Mouse (Mus musculus) neural tube, embryonic 13.5 days (tissue): ENCODE results near the gene Slc9a6. TPM values are rescaled to one million over a fixed set of nuclear protein-coding genes. Genes with fewer than 3 reads are reported as not detected.
A peak's percentile ranks its signal among the peaks of the same experiment; 100 is the strongest.

Experiments
- ATAC-seq: fragments of 200-750 bp; cut with Nextera tagmentation; 2 replicates; pipeline ENCODE4 v1.8.0; 2017; ENCODE audit warnings: low read depth, mild to moderate bottlenecking, moderate TSS enrichment, moderate library complexity
- H3K27ac ChIP-seq: fragments of 300-500 bp; sonication (generic); replicated peaks from 2 replicates; pipeline ENCODE4 v1.5.1; 2015; ENCODE audit warnings: moderate library complexity, mild to moderate bottlenecking, inconsistent platforms
- H3K27me3 ChIP-seq: fragments of 300-500 bp; sonication (generic); 2 replicates; pipeline ENCODE4 v1.6.1; 2015; ENCODE audit warnings: mild to moderate bottlenecking, inconsistent platforms
- H3K36me3 ChIP-seq: fragments of 300-500 bp; sonication (generic); 2 replicates; pipeline ENCODE4 v1.6.1; 2015; ENCODE audit warnings: mild to moderate bottlenecking, inconsistent platforms
- H3K4me1 ChIP-seq: fragments of 300-500 bp; sonication (generic); replicated peaks from 2 replicates; pipeline ENCODE4 v1.6.1; 2015; ENCODE audit warnings: inconsistent platforms
- H3K4me2 ChIP-seq: fragments of 300-500 bp; sonication (generic); 2 replicates; pipeline ENCODE4 v1.6.1; 2015; ENCODE audit warnings: inconsistent platforms, mild to moderate bottlenecking, moderate library complexity
- H3K4me3 ChIP-seq: fragments of 300-500 bp; sonication (generic); 2 replicates; pipeline ENCODE4 v1.5.1; 2015; ENCODE audit warnings: mild to moderate bottlenecking, inconsistent platforms
- H3K9ac ChIP-seq: fragments of 300-500 bp; sonication (generic); 2 replicates; pipeline ENCODE4 v1.6.1; 2015; ENCODE audit warnings: moderate library complexity, mild to moderate bottlenecking, inconsistent platforms
- H3K9me3 ChIP-seq: fragments of 300-500 bp; sonication (generic); 2 replicates; pipeline ENCODE4 v1.6.1; 2016; ENCODE audit warnings: inconsistent platforms
- WGBS: fragments of 180-500 bp; shearing (Covaris S2); methylation state at CpG from one replicate; pipeline ENCODE4 v1.1.7; 2015; 5-methylcytosine and 5-hydroxymethylcytosine counted together
- polyA plus RNA-seq: library from polyadenylated mRNA; unstranded; fragments of >200 nt; fragmentation: Nextera tagmentation; extraction: Ambion mirVana; gene quantifications from 2 replicates; pipeline ENCODE4 v1.2.1, GENCODE M21; 2015

The Slc9a6 gene
- polyA plus RNA-seq: 41.3 and 49.0 TPM in 2 replicates

GRCm38 (mm10) chrX:56609623-56610317, at the start of gene Slc9a6:
Gene Slc9a6, plus strand, starts transcription at chrX:56609757.
- H3K9ac ChIP-seq: peak within 1 kb of the TSS; percentile 75
- H3K4me3 ChIP-seq: peak within 1 kb of the TSS; percentile 48
- peaks cover 16% of the 10 kb centered on the region for H3K4me1 ChIP-seq
- H3K36me3 ChIP-seq: no peaks in the 10 kb centered on the region
- H3K27me3 ChIP-seq: no peaks in the 10 kb centered on the region
- ATAC-seq: peak; percentile 98
- H3K4me2 ChIP-seq: peak within 1 kb of the TSS; percentile 59
- no peaks in the 10 kb centered on the region for H3K9me3 ChIP-seq
- 12% methylated on average over 34 of the region's 50 CpGs for WGBS
- peak within 1 kb of the TSS; percentile 86 for H3K27ac ChIP-seq

- Histone ChIP-seq H3K27ac (no peak overlapping the region), H3K27me3 (no peaks in the 10 kb centered on the region), H3K36me3 (no peaks in the 10 kb centered on the region), H3K4me3 (no peak overlapping the region), H3K4me2 (no peak overlapping the region), H3K4me1 (no peaks in the 10 kb centered on the region), H3K9me3 (no peaks in the 10 kb centered on the region), H3K9ac (no peak overlapping the region)
- 22% methylated on average over 6 of the region's 6 CpGs for WGBS
- ATAC-seq: no peak
Measured at GRCm38 (mm10) chrX:56572465-56572864, 37.1 kb upstream of the Slc9a6 start.

- H3K36me3 ChIP-seq: no peaks in the 10 kb centered on the region
- H3K4me1 ChIP-seq: no peaks in the 10 kb centered on the region
- H3K27me3 ChIP-seq: no peaks in the 10 kb centered on the region
- ATAC-seq: no peak
- H3K27ac ChIP-seq: no peak overlapping the region
- no peak overlapping the region for H3K4me3 ChIP-seq
- WGBS: 74% methylated on average over 2 of the region's 2 CpGs
- H3K4me2 ChIP-seq: no peak overlapping the region
- H3K9ac ChIP-seq: no peak overlapping the region
- H3K9me3 ChIP-seq: no peaks in the 10 kb centered on the region
Measured at GRCm38 (mm10) chrX:56578200-56578599, 31.4 kb upstream of the Slc9a6 start.

DNA sequence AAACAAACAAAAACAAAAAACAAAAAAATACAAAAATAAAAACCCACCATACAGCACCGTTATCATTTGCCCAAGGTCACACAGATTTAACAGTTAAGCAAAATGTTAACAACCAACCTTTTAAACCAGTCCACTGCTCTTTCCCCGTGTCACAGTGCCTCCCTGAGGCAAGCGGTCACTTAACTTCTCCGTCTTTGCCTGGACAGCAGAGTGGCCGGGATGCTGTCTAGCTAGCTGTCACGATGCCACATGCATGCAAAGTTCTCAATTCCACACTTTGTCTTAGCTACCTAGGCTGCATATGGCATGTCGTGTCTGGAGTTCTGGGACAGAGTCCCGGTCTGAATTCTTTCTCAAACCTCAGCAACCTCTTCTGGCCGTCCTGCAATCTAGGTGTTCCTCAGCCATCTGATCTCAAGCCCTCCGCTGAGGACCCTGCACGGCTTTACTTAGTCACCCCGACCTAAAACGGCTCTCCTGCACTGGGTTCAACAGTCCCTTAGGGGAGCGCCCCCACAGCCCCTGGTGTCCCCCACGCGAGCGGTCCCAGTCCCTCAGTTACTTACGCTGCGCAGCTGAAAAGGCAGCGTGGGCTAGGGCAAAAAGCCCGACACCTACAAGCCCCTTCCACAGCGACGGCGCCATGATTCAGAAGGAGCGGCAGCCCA, 12.2 kb upstream of the Slc9a6 start:
- Histone ChIP-seq H3K4me1 (peaks cover 12% of the 10 kb centered on the region), H3K9me3 (no peaks in the 10 kb centered on the region), H3K27ac (peak overlapping the region; percentile 83), H3K4me2 (peak overlapping the region; percentile 64), H3K36me3 (0 out of 2 replicates have a peak, but pooled peaks cover 6% of the 10 kb centered on the region), H3K27me3 (no peaks in the 10 kb centered on the region), H3K9ac (peak overlapping the region; percentile 81), H3K4me3 (peak overlapping the region; percentile 68)
- 18% methylated on average over 25 of the region's 25 CpGs for WGBS
- ATAC-seq: peak; percentile 84

- H3K9me3 ChIP-seq: no peaks in the 10 kb centered on the region
- H3K27ac ChIP-seq: peak within 1 kb of the TSS; percentile 83
- no peaks in the 10 kb centered on the region for H3K27me3 ChIP-seq
- peak within 1 kb of the TSS; percentile 81 for H3K9ac ChIP-seq
- 0 out of 2 replicates have a peak, but pooled peaks cover 6% of the 10 kb centered on the region for H3K36me3 ChIP-seq
- H3K4me2 ChIP-seq: peak within 1 kb of the TSS; percentile 64
- peak; percentile 99 for ATAC-seq
- 12% methylated on average over 44 of the region's 44 CpGs for WGBS
- H3K4me3 ChIP-seq: peak within 1 kb of the TSS; percentile 68
- peaks cover 12% of the 10 kb centered on the region for H3K4me1 ChIP-seq
Measured at GRCm38 (mm10) chrX:56597887-56598640, 11.5 kb upstream of the Slc9a6 start, which contains the start of gene Mmgt1. Gene Mmgt1, minus strand, starts transcription at chrX:56598069.

- H3K4me3 ChIP-seq: no peak overlapping the region
- no peak overlapping the region for H3K27ac ChIP-seq
- H3K36me3 ChIP-seq: no peaks in the 10 kb centered on the region
- no peak overlapping the region for H3K9ac ChIP-seq
- H3K27me3 ChIP-seq: no peaks in the 10 kb centered on the region
- H3K4me2 ChIP-seq: no peak overlapping the region
- H3K9me3 ChIP-seq: no peaks in the 10 kb centered on the region
- peaks cover 9% of the 10 kb centered on the region for H3K4me1 ChIP-seq
- no peak for ATAC-seq
- WGBS: 61% methylated on average over 2 of the region's 2 CpGs
Measured at GRCm38 (mm10) chrX:56606536-56606935, 3.0 kb upstream of the Slc9a6 start.

- Histone ChIP-seq H3K4me1 (peaks cover 15% of the 10 kb centered on the region), H3K27me3 (no peaks in the 10 kb centered on the region), H3K27ac (no peak overlapping the region), H3K4me3 (no peak overlapping the region), H3K9ac (no peak overlapping the region), H3K9me3 (no peaks in the 10 kb centered on the region), H3K36me3 (no peaks in the 10 kb centered on the region), H3K4me2 (no peak overlapping the region)
- no peak for ATAC-seq
- WGBS: 85% methylated on average over 7 of the region's 7 CpGs
Measured at GRCm38 (mm10) chrX:56607032-56607710, 2.4 kb upstream of the Slc9a6 start.

GRCm38 (mm10) chrX:56609285-56609622, 303 bp upstream of the Slc9a6 start:
- H3K36me3 ChIP-seq: no peaks in the 10 kb centered on the region
- peak overlapping the region; percentile 86; the same call in 1 of the 2 replicates for H3K27ac ChIP-seq
- peaks cover 16% of the 10 kb centered on the region for H3K4me1 ChIP-seq
- H3K9me3 ChIP-seq: no peaks in the 10 kb centered on the region
- H3K4me3 ChIP-seq: peak overlapping the region; percentile 48
- no peaks in the 10 kb centered on the region for H3K27me3 ChIP-seq
- H3K9ac ChIP-seq: peak overlapping the region; percentile 38; the same call in 1 of the 2 replicates
- 23% methylated on average over 7 of the region's 7 CpGs for WGBS
- peak overlapping the region; percentile 59 for H3K4me2 ChIP-seq
- ATAC-seq: peak; percentile 44

- H3K9me3 ChIP-seq: no peaks in the 10 kb centered on the region
- no peaks in the 10 kb centered on the region for H3K36me3 ChIP-seq
- ATAC-seq: peak; percentile 63; the same call in 1 of the 2 replicates
- peaks cover 16% of the 10 kb centered on the region for H3K4me1 ChIP-seq
- no peaks in the 10 kb centered on the region for H3K27me3 ChIP-seq
- 23% methylated on average over 13 of the region's 13 CpGs for WGBS
- peak overlapping the region; percentile 59 for H3K4me2 ChIP-seq
- peak overlapping the region; percentile 75 for H3K9ac ChIP-seq
- peak overlapping the region; percentile 48 for H3K4me3 ChIP-seq
- peak overlapping the region; percentile 86 for H3K27ac ChIP-seq
Measured at GRCm38 (mm10) chrX:56610318-56610694, 749 bp downstream of the Slc9a6 start.

- no peak for ATAC-seq
- no peaks in the 10 kb centered on the region for H3K9me3 ChIP-seq
Measured at GRCm38 (mm10) chrX:56615236-56615635, 5.7 kb downstream of the Slc9a6 start.

DNA sequence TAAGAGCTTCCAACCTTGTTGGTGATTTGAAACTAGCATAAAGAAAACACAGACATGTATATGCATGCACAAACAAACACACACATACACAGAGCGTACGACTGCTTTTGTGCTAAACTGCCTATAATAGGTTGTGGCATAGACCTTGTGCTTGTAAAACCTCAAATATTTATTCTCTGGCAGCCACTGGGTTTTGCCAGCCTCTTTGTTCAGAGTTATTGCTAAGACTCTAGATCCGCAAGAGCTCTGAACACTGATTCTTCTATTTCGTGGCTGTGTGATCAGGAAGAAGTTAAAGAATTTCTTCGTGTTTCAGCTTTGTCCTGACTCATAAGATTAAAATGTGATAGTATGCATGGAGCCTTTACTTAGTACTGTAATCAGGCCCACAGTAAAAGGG, 26.6 kb downstream of the Slc9a6 start:
- no peaks in the 10 kb centered on the region for H3K9me3 ChIP-seq
- no peak overlapping the region for H3K27ac ChIP-seq
- WGBS: 87% methylated on average over 5 of the region's 5 CpGs
- H3K9ac ChIP-seq: no peak overlapping the region
- H3K4me2 ChIP-seq: no peak overlapping the region
- peaks cover 24% of the 10 kb centered on the region; the same call in 1 of the 2 replicates for H3K36me3 ChIP-seq
- no peaks in the 10 kb centered on the region for H3K4me1 ChIP-seq
- no peak for ATAC-seq
- H3K27me3 ChIP-seq: no peaks in the 10 kb centered on the region
- no peak overlapping the region for H3K4me3 ChIP-seq

More at GRCm38 (mm10) chrX:56615236-56615635, 5.7 kb downstream of the Slc9a6 start:
- H3K36me3 ChIP-seq: no peaks in the 10 kb centered on the region
- no peak overlapping the region for H3K4me2 ChIP-seq
- H3K27me3 ChIP-seq: no peaks in the 10 kb centered on the region
- peaks cover 13% of the 10 kb centered on the region for H3K4me1 ChIP-seq
- no peak overlapping the region for H3K27ac ChIP-seq
- no peak overlapping the region for H3K9ac ChIP-seq
- no peak overlapping the region for H3K4me3 ChIP-seq
- 86% methylated on average over 2 of the region's 2 CpGs for WGBS
